Mouse (Mus musculus): Measurements from ENCODE around the gene Syt12.
"Not testable (repeated sequence)": the region's sequence is repeated elsewhere in the genome, so short reads cannot be mapped to it uniquely, and the experiment has no call there.

Syt12 gene

GRCm38 (mm10) chr19:4491080-4491695, 13.9 kb upstream of the Syt12 start:
- no peak for DNase-seq (ENCODE audit: low read depth)

- no peak for DNase-seq (ENCODE audit: low read depth)
These were observed 10.6 kb upstream of the Syt12 start for GRCm38 (mm10) chr19:4487877-4488276.

GRCm38 (mm10) chr19:4485006-4485405, 7.8 kb upstream of the Syt12 start:
- DNase-seq (ENCODE audit: low read depth): no peak

GRCm38 (mm10) chr19:4482111-4482859, 5.0 kb upstream of the Syt12 start:
- DNase-seq (ENCODE audit: low read depth): no peak

- DNase-seq (ENCODE audit: low read depth): no peak
These were observed 4.1 kb upstream of the Syt12 start for GRCm38 (mm10) chr19:4481326-4481725.

- DNase-seq (ENCODE audit: low read depth): no peak
These were observed 2.8 kb upstream of the Syt12 start for GRCm38 (mm10) chr19:4480041-4480440.

- DNase-seq (ENCODE audit: low read depth): no peak
These were observed 906 bp upstream of the Syt12 start for GRCm38 (mm10) chr19:4478190-4478516.

- no peak for DNase-seq (ENCODE audit: low read depth)
These were observed 518 bp downstream of the Syt12 start for GRCm38 (mm10) chr19:4476601-4477257.

- DNase-seq (ENCODE audit: low read depth): no peak
These were observed 1.9 kb downstream of the Syt12 start for GRCm38 (mm10) chr19:4475224-4475925.

GRCm38 (mm10) chr19:4474739-4475138, 2.5 kb downstream of the Syt12 start:
- DNase-seq (ENCODE audit: low read depth): no peak

GRCm38 (mm10) chr19:4473549-4473948, 3.7 kb downstream of the Syt12 start:
- DNase-seq (ENCODE audit: low read depth): no peak

- no peak for DNase-seq (ENCODE audit: low read depth)
These were observed 8.9 kb downstream of the Syt12 start for GRCm38 (mm10) chr19:4468363-4468762.

- DNase-seq (ENCODE audit: low read depth): no peak
These were observed 12.6 kb downstream of the Syt12 start for GRCm38 (mm10) chr19:4464666-4465065.

- DNase-seq (ENCODE audit: low read depth): no peak
These were observed 15.3 kb downstream of the Syt12 start for GRCm38 (mm10) chr19:4461981-4462380.

GRCm38 (mm10) chr19:4456227-4456626, 21.0 kb downstream of the Syt12 start:
- DNase-seq (ENCODE audit: low read depth): peak; percentile 50

GRCm38 (mm10) chr19:4455071-4455800, 22.0 kb downstream of the Syt12 start:
- DNase-seq (ENCODE audit: low read depth): no peak

- not testable (repeated sequence) for DNase-seq (ENCODE audit: low read depth)
These were observed 23.2 kb downstream of the Syt12 start for GRCm38 (mm10) chr19:4454040-4454439.

- no peak for DNase-seq (ENCODE audit: low read depth)
These were observed 24.7 kb downstream of the Syt12 start for GRCm38 (mm10) chr19:4452525-4452924.

GRCm38 (mm10) chr19:4451965-4452364, 25.3 kb downstream of the Syt12 start:
- no peak for DNase-seq (ENCODE audit: low read depth)

GRCm38 (mm10) chr19:4451098-4451497, 26.1 kb downstream of the Syt12 start:
- DNase-seq (ENCODE audit: low read depth): no peak

GRCm38 (mm10) chr19:4450666-4451065, 26.6 kb downstream of the Syt12 start:
- DNase-seq (ENCODE audit: low read depth): no peak

GRCm38 (mm10) chr19:4449230-4449629, 28.0 kb downstream of the Syt12 start:
- no peak for DNase-seq (ENCODE audit: low read depth)
